Mouse (Mus musculus) spleen, adult 2 months (tissue): ENCODE measurements at regions not wholly inside any gene's neighbourhood (a gene's known extent, or its start where the extent isn't known, plus 50 kb on each side); places are given as distances from the start of the nearest gene placed in this dataset.

Source experiments
- CTCF ChIP-seq: fragments of 200-500 bp; IDR thresholded peaks from 2 replicates; pipeline ENCODE4 v1.5.1; 2011; ENCODE audit warnings: mild to moderate bottlenecking, inconsistent platforms; ENCODE audit not compliant: insufficient read depth, insufficient read length, insufficient replicate concordance; ENCODE audit errors: extremely low read depth
- POLR2A ChIP-seq: fragments of 200-500 bp; IDR thresholded peaks from 2 replicates; pipeline ENCODE4 v1.6.1; 2011; ENCODE audit warnings: low read depth, low read length, inconsistent platforms

DNA sequence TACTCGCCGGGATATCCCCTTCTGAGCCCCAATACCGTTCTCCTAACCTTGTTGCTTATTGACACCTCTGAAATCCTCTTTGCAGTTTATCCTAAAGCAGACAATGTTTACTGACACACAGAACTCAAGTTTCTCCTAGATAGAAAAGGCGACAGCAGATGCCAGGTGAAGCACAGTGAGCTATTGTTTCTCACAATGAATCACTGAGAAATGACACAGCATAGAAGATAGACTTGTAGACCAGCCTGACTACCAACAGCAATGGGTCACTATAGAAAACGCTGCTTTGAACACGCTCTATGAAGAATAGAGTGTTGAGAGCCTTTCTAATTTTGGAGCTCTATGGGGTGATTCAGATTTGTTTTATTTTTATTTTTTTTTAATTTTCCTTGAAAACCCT is 344.9 kb upstream of the Adgrl2 start:
- no peak for TF ChIP-seq POLR2A
- TF ChIP-seq CTCF: no peak
